Mouse (Mus musculus) lung, adult 2 months (tissue): ENCODE measurements at regions not wholly inside any gene's neighbourhood (a gene's known extent, or its start where the extent isn't known, plus 50 kb on each side); places are given as distances from the start of the nearest gene placed in this dataset.

Experiments
- CTCF ChIP-seq: fragments of 200-500 bp; IDR thresholded peaks from 2 replicates; pipeline ENCODE4 v1.5.1; 2011; ENCODE audit warnings: mild to moderate bottlenecking, low read length, control low read depth; ENCODE audit not compliant: insufficient read depth
- POLR2A ChIP-seq: fragments of 200-500 bp; IDR thresholded peaks from 2 replicates; pipeline ENCODE4 v1.6.1; 2011; ENCODE audit warnings: low read depth, mild to moderate bottlenecking, control low read depth, low read length, borderline replicate concordance; ENCODE audit errors: extremely low read depth

DNA sequence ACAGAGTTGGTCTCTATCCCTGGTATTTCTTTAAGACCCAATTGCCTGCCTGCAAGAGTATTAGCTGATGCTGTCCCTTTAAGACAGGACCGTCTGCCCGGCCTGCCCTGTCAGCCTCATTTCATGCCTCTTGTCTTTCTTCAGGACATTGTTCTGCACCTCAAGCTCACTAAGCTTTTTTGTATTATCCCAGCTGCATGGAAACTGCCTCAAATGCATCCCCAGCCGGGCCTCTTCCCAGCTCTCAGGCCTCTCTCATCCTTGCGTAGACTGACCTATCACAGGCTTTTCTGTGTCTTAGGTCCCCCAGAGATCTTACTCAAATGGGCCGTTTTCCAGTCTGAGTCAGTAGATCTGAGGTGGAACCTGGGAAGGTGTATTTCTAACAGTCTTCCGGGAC is 316.2 kb downstream of the Sox2 start:
- TF ChIP-seq CTCF = no peak
- no peak for TF ChIP-seq POLR2A
